Mouse (Mus musculus) cerebellum, postnatal 36 days (tissue): ENCODE results near the gene Lcmt1.
A peak's percentile ranks its signal among the peaks of the same experiment; 100 is the strongest.

Experiments used
- DNase-seq, 2 experiments: peaks; one replicate each; pipeline ENCODE4 v3.0.0; 2021 to 2022; ENCODE audit warnings: mixed read lengths in 2 of 2

The Lcmt1 gene

DNA sequence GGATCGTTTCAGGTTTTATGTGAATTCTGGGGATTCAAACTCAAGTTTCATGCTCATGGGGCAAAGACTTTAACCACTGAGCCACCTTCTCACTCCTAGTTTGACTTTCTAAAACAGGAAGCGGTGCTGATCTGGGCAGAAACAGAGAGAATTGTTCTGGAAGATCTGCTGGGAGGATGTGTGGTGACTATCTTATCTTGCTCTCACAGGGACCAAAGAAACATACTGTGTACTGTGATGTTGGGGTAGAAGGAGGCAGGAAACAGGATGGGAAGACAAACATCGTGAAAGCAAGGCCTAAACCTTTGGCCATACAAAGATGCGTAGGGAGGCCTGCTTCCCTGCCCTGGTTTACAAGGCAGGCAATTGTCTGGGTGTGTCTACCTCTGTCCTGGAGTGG lies 89.7 kb downstream of the Lcmt1 start:
- DNase-seq = no peak

DNA sequence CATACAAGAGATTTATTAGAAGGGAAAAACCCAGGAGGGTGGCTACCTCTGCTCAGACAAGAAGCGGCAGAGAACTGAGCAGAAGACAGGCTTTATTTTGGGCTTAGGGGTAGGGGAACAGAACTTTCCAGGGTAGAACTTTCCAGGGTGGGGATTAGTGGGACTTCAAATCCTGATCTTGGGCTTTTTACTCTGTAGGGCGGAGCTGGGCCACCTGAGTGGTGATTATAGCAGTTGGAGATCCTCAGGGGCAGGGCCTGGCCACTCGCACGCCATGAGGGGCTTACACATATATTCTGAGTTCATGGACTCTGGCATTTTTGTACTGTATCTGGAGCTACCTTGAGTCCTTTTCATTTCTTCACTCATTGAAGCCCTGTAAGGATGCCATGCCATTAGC lies 91.7 kb downstream of the Lcmt1 start:
- DNase-seq = no peak

DNA sequence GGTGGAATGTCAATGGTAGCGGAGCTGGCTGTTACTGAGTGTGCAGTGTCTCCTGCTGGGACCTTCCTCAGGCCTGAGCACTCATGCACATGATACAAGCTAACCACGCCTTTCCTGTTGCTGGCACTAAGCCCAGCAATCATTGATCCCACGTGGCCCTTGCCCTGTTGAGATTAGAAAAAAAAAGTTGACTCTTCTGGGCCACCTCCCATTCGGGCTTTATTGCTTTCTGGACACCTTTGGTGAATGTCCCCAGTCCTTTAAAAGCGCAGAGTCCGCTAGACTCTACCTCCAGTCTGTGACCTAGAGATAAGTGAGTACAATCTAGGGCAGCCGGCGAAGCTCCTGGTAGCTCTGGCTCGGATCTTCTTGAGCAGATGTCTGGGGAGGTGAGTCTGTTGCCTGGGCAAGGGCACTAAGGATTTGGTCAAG lies 92.5 kb downstream of the Lcmt1 start, which contains the start of gene Aqp8:
Gene Aqp8 (plus strand): TSS at position 222 of the 432 bp plus-strand sequence.
- DNase-seq = peak; percentile 24 to 28

DNA sequence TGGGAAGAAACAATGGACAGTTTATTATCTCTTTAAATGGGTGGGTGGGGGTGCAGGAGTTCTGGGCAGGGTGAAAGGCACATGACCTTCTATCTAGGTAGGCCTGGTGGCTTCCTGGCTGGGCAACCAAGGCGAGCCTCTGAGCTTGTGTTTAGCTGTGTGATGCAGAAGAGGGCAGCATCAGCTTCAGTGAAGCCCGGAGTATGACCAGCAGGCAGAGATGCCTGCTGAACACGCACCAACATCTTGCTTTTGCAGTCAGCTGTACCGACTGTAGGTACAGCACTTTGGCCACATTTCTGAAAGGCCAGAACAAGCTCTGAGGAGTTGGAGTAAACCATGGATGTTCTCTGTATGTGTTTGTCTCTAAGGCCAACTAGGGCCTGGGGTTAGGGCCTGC lies 94.0 kb downstream of the Lcmt1 start:
- no peak for DNase-seq

DNA sequence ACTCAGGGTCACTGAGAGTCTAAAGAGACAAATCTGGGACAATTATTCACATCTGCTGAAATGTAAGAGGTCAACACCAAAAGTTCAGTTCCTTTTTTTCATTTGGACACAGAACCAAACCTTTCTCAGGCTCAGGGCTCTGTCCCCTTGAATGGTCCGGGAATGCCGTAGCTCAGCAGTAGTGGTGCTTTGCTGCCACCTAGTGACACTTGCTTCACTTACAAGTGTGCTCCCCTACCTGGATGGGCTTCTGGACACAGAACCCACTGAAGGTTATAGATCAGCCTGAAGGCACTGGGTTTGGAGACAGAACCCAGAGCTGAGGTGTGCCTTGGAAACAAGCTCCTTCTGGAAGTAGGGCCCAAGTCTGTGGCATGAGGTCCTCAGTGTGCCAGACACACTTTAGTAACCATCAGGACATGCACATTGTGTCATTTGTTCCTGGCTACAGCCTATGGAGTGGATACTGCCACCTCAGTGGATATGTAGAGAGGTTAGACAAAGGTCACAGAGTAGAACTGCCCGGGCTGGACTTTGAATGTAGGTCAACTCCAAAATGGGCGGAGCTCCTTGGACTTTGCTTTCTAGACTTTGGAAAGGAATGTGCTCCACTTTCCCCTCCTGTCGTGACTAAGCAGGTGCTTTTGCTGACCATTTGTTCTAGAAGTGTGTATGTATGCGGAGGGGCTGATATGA lies 96.3 kb downstream of the Lcmt1 start:
- peak; percentile 78 to 85 for DNase-seq

DNA sequence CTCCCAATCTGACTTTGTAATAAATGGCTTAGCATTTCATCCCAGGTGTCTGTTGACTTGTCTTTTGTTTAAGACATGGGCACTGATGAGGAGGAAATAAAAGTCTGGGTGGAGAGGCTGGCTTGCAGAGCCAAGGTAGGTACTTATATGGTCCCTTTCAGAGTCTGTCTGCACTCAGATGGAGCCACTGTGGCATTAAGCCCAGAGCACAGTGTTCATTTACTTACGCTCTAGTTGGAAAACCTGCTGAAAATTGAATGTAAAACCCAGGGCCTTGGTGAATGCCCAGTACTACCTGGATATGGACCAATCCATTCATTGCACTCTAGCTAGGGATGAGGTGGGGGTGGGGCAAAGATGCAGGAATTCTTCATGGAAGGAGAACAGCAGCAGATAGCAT lies 98.4 kb downstream of the Lcmt1 start:
- DNase-seq = peak; percentile 45 to 56
